Mouse (Mus musculus) erythroblast, embryonic 14.5 days (primary cell): ENCODE results near the gene Tnr. TPM values are rescaled to one million over a fixed set of nuclear protein-coding genes. Genes with fewer than 3 reads are reported as not detected.

ENCODE experiments used
- H3K27me3 ChIP-seq: 2 replicates; pipeline ENCODE4 v1.6.1; 2012; ENCODE audit warnings: inconsistent platforms; ENCODE audit not compliant: control insufficient read depth
- H3K36me3 ChIP-seq: 2 replicates; pipeline ENCODE4 v1.6.1; 2012; ENCODE audit warnings: mild to moderate bottlenecking, inconsistent platforms; ENCODE audit not compliant: control insufficient read depth
- H3K4me1 ChIP-seq: 2 replicates; pipeline ENCODE4 v1.6.1; 2012; ENCODE audit warnings: inconsistent platforms; ENCODE audit not compliant: control insufficient read depth
- H3K4me3 ChIP-seq: replicated peaks from 2 replicates; pipeline ENCODE3; 2012; ENCODE audit warnings: moderate library complexity, mild to moderate bottlenecking, inconsistent platforms
- H3K9me3 ChIP-seq: 2 replicates; pipeline ENCODE4 v1.6.1; 2012; ENCODE audit warnings: low read length, inconsistent platforms, mixed read lengths; ENCODE audit not compliant: control insufficient read depth
- GATA1 ChIP-seq: IDR thresholded peaks from 2 replicates; pipeline ENCODE4 v1.6.1; 2012; ENCODE audit warnings: low read length, inconsistent platforms, mixed read lengths
- TAL1 ChIP-seq: IDR thresholded peaks from 3 replicates; pipeline ENCODE4 v1.6.1; 2012; ENCODE audit warnings: low read length, inconsistent platforms, mixed read lengths
- polyA plus RNA-seq: library from polyadenylated mRNA; stranded (reverse); fragments of >175 nt; gene quantifications from 2 replicates; pipeline ENCODE4 v1.2.3, GENCODE M21; 2012

Gene Tnr
- polyA plus RNA-seq, 1 experiment: not detected

- no peaks in the 10 kb centered on the region for H3K36me3 ChIP-seq
- TF ChIP-seq TAL1: no peak
- TF ChIP-seq GATA1: no peak
- H3K27me3 ChIP-seq: no peaks in the 10 kb centered on the region
- no peaks in the 10 kb centered on the region for H3K9me3 ChIP-seq
- no peaks in the 10 kb centered on the region for H3K4me1 ChIP-seq
- no peak overlapping the region for H3K4me3 ChIP-seq
Observed at GRCm38 (mm10) chr1:159872866-159873265, 349.3 kb downstream of the Tnr start.

GRCm38 (mm10) chr1:159878681-159879080 lies 355.1 kb downstream of the Tnr start:
- Histone ChIP-seq H3K9me3 (no peaks in the 10 kb centered on the region), H3K4me3 (no peak overlapping the region), H3K27me3 (no peaks in the 10 kb centered on the region), H3K36me3 (no peaks in the 10 kb centered on the region), H3K4me1 (no peaks in the 10 kb centered on the region)
- TF ChIP-seq TAL1: no peak
- no peak for TF ChIP-seq GATA1

- Histone ChIP-seq H3K4me3 (no peak overlapping the region), H3K27me3 (no peaks in the 10 kb centered on the region), H3K36me3 (no peaks in the 10 kb centered on the region), H3K4me1 (no peaks in the 10 kb centered on the region), H3K9me3 (no peaks in the 10 kb centered on the region)
- TF ChIP-seq GATA1 (no peak), TAL1 (no peak)
Observed at GRCm38 (mm10) chr1:159879866-159880265, 356.3 kb downstream of the Tnr start.

- Histone ChIP-seq H3K4me1 (no peaks in the 10 kb centered on the region), H3K9me3 (no peaks in the 10 kb centered on the region), H3K27me3 (no peaks in the 10 kb centered on the region), H3K36me3 (no peaks in the 10 kb centered on the region), H3K4me3 (no peak overlapping the region)
- TF ChIP-seq TAL1 (no peak), GATA1 (no peak)
Observed at GRCm38 (mm10) chr1:159885476-159885875, 361.9 kb downstream of the Tnr start.

GRCm38 (mm10) chr1:159888611-159889010 lies 365.0 kb downstream of the Tnr start:
- TF ChIP-seq GATA1 (no peak), TAL1 (no peak)
- Histone ChIP-seq H3K9me3 (no peaks in the 10 kb centered on the region), H3K36me3 (no peaks in the 10 kb centered on the region), H3K4me1 (no peaks in the 10 kb centered on the region), H3K27me3 (no peaks in the 10 kb centered on the region), H3K4me3 (no peak overlapping the region)

GRCm38 (mm10) chr1:159889012-159889765 lies 365.6 kb downstream of the Tnr start:
- H3K36me3 ChIP-seq: no peaks in the 10 kb centered on the region
- TF ChIP-seq TAL1: no peak
- no peak for TF ChIP-seq GATA1
- H3K4me3 ChIP-seq: no peak overlapping the region
- no peaks in the 10 kb centered on the region for H3K27me3 ChIP-seq
- no peaks in the 10 kb centered on the region for H3K4me1 ChIP-seq
- no peaks in the 10 kb centered on the region for H3K9me3 ChIP-seq

- H3K4me1 ChIP-seq: peaks cover 8% of the 10 kb centered on the region
- no peaks in the 10 kb centered on the region for H3K36me3 ChIP-seq
- H3K27me3 ChIP-seq: no peaks in the 10 kb centered on the region
- H3K4me3 ChIP-seq: no peak overlapping the region
- H3K9me3 ChIP-seq: no peaks in the 10 kb centered on the region
- TF ChIP-seq GATA1: no peak
- no peak for TF ChIP-seq TAL1
Observed at GRCm38 (mm10) chr1:159890524-159890923, 367.0 kb downstream of the Tnr start.

GRCm38 (mm10) chr1:159895094-159895493 lies 371.5 kb downstream of the Tnr start:
- H3K9me3 ChIP-seq: no peaks in the 10 kb centered on the region
- H3K4me3 ChIP-seq: no peak overlapping the region
- TF ChIP-seq TAL1 (no peak), GATA1 (no peak)
- no peaks in the 10 kb centered on the region for H3K27me3 ChIP-seq
- peaks cover 15% of the 10 kb centered on the region for H3K4me1 ChIP-seq
- no peaks in the 10 kb centered on the region for H3K36me3 ChIP-seq

GRCm38 (mm10) chr1:159899991-159900390 lies 376.4 kb downstream of the Tnr start:
- H3K4me1 ChIP-seq: peaks cover 12% of the 10 kb centered on the region
- no peaks in the 10 kb centered on the region for H3K9me3 ChIP-seq
- no peaks in the 10 kb centered on the region for H3K36me3 ChIP-seq
- H3K27me3 ChIP-seq: no peaks in the 10 kb centered on the region
- TF ChIP-seq TAL1 (no peak), GATA1 (no peak)
- no peak overlapping the region for H3K4me3 ChIP-seq
